Mouse (Mus musculus): ENCODE results near the gene Rpl18.

Rpl18 gene

DNA sequence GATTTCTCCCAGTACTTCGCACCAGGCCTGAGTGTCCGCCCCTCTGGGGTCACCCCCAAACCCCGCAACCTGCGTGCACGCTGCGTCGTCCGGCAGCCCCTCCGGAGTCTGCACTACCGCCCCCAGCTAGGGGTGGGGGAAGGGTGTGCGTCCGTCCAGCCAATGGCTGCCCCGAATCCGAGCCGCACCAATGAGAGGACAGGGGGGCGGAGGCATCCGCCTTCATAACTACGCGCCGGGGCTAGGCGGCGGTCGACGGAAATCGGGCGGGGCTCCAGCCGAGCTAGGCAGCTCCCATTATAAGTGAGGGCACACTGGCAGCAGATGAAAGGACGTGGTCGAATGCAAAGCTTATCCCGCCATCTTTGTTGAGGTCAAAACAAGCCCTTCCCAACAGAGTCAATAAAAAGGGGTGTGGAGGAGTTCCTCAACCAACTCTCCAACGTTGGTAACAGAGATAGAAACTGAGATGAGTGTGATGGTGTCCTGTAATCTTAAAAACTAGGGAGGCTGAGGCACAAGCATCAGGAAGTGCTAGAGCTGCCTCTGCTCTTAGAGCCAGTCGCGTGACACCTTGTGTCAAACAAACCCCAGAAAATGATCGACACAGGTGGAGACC is at the start of gene Rpl18:
Gene Rpl18, plus strand, starts transcription at position 368 of the 619 bp plus-strand sequence.
- in situ Hi-C loops (cut with MboI, MseI), result no loop called here

DNA sequence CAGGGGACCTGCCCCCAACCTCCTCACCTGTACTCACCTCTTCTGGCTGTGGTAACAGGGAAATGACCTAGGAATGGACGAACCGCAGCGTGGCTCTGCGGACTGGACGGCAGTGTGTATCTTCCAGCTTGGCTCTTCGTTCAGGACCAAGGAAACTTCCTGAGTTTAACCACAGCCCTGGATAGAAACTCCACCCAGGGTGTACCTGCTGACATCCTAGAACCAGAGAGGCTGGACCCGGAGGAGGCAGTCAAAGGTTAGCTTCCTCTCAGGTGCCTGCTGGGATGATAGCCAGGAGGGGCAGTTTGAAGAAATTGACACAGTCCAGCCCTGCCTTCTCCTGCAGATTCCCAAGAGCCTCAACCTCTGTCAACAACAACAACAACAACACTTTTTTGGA is 49.1 kb upstream of the Rpl18 start, which contains the start of gene Fut2:
Gene Fut2, minus strand, starts transcription at position 234 of the 400 bp plus-strand sequence.
- in situ Hi-C loops (cut with MboI, MseI), result no loop called here

DNA sequence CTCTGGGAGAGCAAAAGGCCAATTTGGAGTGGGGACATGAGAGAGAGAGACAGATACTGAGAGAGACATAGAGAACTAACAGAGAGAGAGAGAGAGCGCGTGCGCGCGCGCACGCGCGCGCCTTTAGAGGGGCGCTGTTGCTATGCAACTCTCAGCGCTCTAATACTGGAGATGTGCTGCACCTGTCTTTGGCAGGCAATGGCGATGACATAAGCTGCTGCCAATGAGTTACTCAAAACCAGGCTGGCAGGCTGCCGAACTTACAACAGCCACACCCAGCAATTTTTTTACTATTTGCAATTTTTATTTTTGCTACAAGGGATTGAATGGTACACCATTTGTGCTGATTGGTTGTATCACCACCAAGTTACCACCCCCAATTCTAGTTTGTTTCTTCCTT is 47.5 kb upstream of the Rpl18 start:
- in situ Hi-C loops (cut with MboI, MseI), result no loop called here

DNA sequence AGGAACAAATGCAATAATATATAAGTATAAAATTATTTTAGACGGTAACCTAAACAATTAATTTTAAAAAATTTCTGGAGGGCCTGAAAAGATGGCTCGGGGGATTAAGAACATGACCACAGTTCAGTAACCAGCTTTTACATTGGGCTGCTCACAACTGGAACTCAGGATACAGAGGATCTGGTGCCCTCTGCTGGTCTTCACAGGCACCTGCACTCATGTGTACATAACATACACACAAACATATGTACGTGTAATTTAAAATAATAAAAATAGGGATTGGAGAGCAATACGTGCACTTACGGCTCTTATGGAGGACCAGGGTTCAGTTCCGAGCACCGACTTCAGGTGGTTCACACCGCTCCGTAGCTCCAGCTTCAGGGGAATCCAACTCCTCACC is 46.3 kb upstream of the Rpl18 start:
- in situ Hi-C loops (cut with MboI, MseI), result no loop called here

GRCm38 (mm10) chr7:45677627-45678295 is 37.5 kb upstream of the Rpl18 start:
- in situ Hi-C loops (cut with MboI, MseI), result no loop called here

GRCm38 (mm10) chr7:45678513-45678912 is 36.7 kb upstream of the Rpl18 start:
- in situ Hi-C loops (cut with MboI, MseI), result no loop called here

DNA sequence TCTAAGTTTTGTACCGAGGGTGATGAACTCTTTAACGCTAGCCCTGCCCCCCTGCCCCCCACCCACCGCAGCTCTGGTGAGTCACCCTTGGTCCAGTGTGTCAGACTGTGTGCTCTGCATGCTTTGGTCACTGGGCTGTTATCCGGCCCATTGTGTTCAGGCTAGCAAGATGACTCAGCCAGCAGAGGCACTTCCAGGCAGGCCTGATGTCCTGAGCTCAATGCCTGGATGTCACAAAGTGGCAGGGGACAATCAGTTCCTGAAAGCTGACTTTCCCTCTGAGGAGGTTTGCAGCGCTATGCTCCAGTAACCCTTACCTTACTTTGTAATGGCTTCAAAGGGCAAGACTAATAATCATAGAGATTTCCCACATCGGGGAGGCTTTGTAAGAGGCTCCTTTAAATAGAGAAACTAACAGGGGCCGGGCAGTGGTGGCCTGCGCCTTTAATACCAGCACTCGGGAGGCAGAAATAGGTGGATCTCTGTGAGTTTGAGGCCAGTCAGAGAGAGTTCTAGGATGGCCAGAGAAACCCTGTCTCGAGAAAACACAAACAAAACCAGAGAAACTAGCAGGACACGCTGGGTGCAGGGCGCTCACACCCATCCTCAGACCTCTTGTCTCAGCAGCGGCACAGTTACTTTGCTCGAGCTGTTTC is 35.2 kb upstream of the Rpl18 start:
- in situ Hi-C loops (cut with MboI, MseI), result no loop called here

- in situ Hi-C loops (cut with MboI, MseI), result no loop called here
These were observed 34.1 kb upstream of the Rpl18 start for GRCm38 (mm10) chr7:45681046-45681736.

DNA sequence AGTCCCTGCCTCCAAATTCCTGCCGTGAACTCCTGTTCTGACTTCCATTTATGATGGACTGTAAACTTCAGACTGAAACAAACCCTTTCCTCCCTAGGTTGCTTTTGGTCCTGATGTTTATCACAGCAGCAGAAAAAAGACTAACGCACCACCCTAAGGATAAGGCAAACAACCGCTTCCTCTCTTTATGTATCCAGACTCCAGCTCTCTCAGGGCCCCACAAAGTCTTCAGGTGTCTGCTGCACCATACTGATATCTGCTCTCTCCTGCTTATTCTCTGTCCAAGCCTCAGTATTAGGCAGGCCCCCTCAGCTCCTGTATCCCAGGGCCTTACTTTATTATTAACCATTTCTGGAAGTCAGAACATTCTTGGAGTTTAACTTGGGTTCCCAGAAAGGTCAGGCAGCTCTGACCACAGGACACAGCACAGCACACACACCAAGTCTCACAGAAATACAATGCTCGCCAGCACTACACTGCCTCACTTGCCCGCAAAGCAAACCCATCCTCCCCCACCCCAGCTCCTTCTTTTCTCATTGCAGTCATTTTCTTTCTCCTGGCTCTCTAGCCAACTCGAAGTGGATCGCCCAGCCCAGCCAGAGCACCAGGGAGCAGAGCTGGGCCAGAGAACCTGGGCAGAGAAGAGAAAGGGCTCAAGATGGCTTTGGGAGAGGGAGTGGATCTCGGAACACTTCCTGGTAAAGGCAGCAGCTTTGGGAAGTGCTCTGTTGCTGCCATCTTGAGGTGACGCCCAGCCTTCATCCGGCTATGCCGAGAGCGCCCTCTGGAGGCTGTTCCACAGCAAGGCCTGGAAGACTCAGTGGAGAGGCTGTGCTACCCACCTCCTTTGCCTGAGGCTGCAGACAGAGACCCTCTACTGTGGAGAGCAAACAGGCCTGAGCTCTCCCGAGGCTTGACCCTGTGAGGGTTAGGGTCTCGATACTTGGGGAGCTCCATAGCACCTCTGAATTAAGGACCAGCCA is 32.8 kb upstream of the Rpl18 start:
- in situ Hi-C loops (cut with MboI, MseI), result no loop called here

DNA sequence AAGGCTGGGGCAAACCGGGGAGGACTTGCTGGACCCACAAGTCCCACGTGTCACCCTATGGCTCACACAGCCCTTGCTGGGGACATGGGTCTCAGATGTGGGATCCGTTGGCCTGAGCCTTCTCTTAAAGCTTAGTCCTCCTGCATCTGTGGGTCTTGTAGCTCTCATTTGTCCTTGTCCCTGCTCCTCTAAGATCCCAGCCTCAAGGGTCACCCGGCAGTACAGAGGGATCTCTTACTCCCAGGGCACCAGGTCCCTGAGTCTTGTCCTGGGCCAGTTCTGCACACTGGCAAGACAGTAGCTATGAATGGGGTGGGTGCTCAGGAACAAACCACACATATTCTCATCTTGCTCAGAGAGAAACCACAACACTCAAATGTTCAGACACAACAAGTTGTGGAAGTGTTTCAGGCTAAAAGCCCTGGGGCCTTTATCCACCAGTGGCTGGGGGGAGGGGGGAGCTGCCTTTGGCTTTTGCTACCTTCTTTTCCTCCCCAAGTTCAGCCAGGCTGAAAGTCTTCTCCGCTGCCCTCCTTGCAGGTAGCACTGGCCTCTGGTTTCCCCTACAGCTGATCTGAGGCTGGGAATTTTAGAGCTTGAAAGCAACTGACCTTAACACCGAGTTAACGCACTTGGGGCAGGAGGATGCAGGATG is 31.7 kb upstream of the Rpl18 start, which contains the start of gene Ntn5:
Gene Ntn5, plus strand, starts transcription at position 627 of the 655 bp plus-strand sequence.
- in situ Hi-C loops (cut with MboI, MseI), result no loop called here

- in situ Hi-C loops (cut with MboI, MseI), result no loop called here
These were observed 29.4 kb upstream of the Rpl18 start for GRCm38 (mm10) chr7:45685811-45686210.

- in situ Hi-C loops (cut with MboI, MseI), result no loop called here
These were observed 28.4 kb upstream of the Rpl18 start for GRCm38 (mm10) chr7:45686841-45687240.

DNA sequence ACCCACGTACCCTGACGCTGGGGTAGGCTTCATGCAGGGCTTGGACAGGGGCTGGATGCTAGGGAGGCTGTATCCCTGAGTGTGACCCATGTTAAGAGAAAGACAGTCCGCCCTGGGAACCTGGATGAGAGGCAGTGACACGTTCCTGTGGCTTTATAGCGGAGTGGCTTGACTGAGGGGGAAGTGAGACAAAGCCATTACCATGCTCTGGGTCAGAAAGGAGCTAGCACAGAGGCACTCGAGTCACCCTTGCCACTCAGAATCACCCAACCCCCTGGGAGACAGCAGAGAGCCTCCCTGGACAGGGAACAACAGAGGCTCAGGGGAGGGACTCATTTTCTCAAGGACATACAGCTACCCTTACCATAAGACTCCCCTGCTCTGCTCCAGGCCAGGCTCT is 26.2 kb upstream of the Rpl18 start:
- in situ Hi-C loops (cut with MboI, MseI), result no loop called here

- in situ Hi-C loops (cut with MboI, MseI), result no loop called here
These were observed 25.5 kb upstream of the Rpl18 start for GRCm38 (mm10) chr7:45689800-45690199.

DNA sequence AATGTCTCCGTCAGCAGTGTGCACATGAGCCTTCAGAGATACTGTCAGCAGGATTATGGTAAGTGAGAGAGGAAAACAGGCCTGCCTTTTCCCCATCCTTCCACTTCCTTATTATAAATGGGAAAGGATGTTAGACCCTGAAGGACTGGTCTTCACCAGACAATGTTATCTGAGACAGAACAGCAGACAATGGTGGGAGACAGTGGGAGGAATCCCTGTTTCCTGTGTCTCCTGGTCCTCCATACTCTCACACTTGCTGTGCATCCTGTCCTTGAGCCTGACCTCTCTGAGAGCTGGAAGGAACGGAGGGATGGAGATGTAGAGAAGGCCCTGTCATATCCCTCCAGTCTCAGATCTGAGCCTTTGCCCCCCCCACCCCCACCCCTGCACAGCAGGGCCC is 22.9 kb upstream of the Rpl18 start:
- in situ Hi-C loops (cut with MboI, MseI), result no loop called here

- in situ Hi-C loops (cut with MboI, MseI), result no loop called here
These were observed 21.2 kb upstream of the Rpl18 start, which contains the start of gene Sec1 for GRCm38 (mm10) chr7:45693921-45694591. Gene Sec1 (minus strand): TSS chr7:45694402.

DNA sequence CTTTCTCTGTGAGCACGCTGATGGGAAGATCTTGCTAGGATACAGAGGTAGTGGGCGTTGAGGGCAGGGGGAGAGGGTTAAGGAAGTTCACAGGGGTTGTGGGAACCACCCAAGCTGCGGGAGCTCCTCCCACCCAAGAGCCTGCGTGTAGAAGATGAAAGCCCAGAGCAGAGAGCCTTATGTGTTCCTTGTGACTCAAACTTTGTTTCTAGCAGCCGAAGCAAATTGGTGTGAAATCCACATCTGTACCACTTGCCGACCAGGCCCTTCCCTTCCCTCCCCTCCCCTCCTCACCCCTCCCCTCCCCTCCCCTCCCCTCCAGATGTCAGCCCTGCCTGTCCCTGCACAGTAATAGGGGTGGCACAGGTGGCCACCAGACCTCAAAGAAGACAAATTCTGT is 20.2 kb upstream of the Rpl18 start:
- in situ Hi-C loops (cut with MboI, MseI), result no loop called here

GRCm38 (mm10) chr7:45697894-45698293 is 17.4 kb upstream of the Rpl18 start:
- in situ Hi-C loops (cut with MboI, MseI), result no loop called here

DNA sequence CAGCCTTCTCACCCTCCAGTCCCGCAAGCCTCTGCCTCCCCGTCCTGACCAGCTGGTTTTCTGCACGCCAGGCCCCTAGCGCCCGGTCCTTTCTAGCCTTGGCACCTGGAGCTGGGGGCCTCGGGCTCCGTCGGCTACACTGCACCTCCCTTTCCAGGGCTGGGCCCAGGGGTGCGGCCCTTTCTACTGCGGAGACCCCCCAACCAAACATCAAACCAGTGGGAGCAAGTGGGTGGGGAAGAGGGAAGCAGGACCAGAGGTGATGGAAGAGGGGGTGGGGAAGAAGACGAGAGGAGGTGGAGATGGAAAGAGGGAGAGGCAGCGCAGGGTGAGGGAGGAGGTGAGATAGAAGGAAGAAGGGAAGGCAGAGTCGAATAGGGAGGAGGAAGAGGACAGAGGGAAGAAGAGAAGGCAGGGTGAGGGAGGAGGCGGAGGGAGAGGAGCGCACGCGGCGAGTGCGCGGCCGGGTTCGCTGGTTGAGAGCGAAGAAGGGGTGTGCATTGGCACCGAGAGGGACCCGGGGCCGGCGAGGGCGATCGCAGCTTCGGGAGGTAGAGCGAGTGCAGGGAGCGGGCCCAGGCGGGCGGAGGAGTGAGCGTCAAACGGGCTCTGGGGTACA is 15.6 kb upstream of the Rpl18 start, which contains the start of gene Car11:
Gene Car11, plus strand, starts transcription at position 321 of the 619 bp plus-strand sequence.
- in situ Hi-C loops (cut with MboI, MseI), result no loop called here
